Comparison of ENCODE assay signal across 9 mouse cellular contexts in the genomic region with DNA sequence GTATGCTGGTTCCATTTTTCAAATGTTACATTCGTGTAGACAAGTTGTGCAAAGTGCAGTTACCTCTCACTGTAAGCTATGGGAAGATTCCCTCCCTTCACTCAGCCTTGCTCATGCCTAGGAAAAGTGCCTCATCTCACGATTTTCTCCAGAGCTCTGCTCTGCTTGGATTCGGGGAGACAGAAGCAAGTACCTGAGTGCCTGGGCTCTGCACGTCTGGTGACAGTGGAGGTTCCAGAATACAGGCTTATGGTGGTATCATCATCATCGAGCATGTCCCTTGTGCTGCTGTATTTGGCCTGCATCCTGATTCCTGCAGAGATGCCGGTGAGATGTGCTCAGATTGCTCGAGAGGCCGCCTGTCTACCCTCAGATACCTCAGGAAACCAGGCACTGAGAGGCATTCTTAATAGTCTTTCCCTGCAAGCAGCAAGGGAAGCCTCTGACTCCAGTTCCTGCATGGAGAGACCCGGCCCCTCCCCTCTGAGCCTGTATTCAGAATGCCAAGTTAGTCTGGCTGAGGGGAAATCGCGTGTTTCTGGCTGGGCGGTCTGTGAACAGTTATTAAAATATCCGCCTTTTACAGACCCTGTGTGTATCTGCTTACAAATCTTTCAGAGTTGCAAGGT. TPM values are rescaled to one million over a fixed set of nuclear protein-coding genes. Genes with fewer than 3 reads are reported as not detected.
DNase-seq lines count a peak whose midpoint lies in the region; ATAC-seq lines count a peak whose summit lies in the region.
"Had no signal": no experiment of that assay in that cellular context is flagged by ENCODE, and none has a peak within 500 bp of the region (broad histone marks: within the 10 kb centered on the region; RNA-seq: fewer than 3 reads in every experiment).

A gene (minus strand): TSS at position 590 of the 629 bp plus-strand sequence.

- H3K27me3 ChIP-seq in neural tube, embryonic 13.5 days: no peaks in the 10 kb centered on the region
- no peaks in the 10 kb centered on the region for H3K27me3 ChIP-seq in neural tube, embryonic 15.5 days (replicated peaks)
- H3K27me3 ChIP-seq: liver, embryonic 15.5 days had no signal

- H3K4me1 ChIP-seq in neural tube, embryonic 13.5 days (replicated peaks): no peaks in the 10 kb centered on the region
- 0 out of 2 replicates have a peak, but pooled peaks cover 3% of the 10 kb centered on the region for H3K4me1 ChIP-seq in neural tube, embryonic 15.5 days
- H3K4me1 ChIP-seq: liver, embryonic 15.5 days had no signal

- no peak within 1 kb of the TSS; the same call in 1 of the 2 replicates for H3K4me2 ChIP-seq in neural tube, embryonic 13.5 days
- H3K4me2 ChIP-seq in neural tube, embryonic 15.5 days: no peak within 1 kb of the TSS
- H3K4me2 ChIP-seq: liver, embryonic 15.5 days had no signal

- no peak within 1 kb of the TSS for H3K4me3 ChIP-seq in neural tube, embryonic 13.5 days
- H3K4me3 ChIP-seq in neural tube, embryonic 15.5 days (replicated peaks): no peak within 1 kb of the TSS
- H3K4me3 ChIP-seq: liver, embryonic 15.5 days had no signal

- 59% methylated on average over 13 of the region's 13 CpGs for WGBS in neural tube, embryonic 13.5 days
- 58% methylated on average over 13 of the region's 13 CpGs for WGBS in neural tube, embryonic 15.5 days

- no peaks in the 10 kb centered on the region for H3K9me3 ChIP-seq in neural tube, embryonic 13.5 days
- no peaks in the 10 kb centered on the region for H3K9me3 ChIP-seq in neural tube, embryonic 15.5 days (replicated peaks)
- H3K9me3 ChIP-seq: liver, embryonic 15.5 days had no signal

- H3K9ac ChIP-seq in neural tube, embryonic 13.5 days: 0 out of 2 replicates have a peak within 1 kb of the TSS, but pooled peaks have one; percentile 17
- no peak within 1 kb of the TSS for H3K9ac ChIP-seq in neural tube, embryonic 15.5 days (replicated peaks)
- H3K9ac ChIP-seq: liver, embryonic 15.5 days had no signal

- no peaks in the 10 kb centered on the region for H3K36me3 ChIP-seq in neural tube, embryonic 13.5 days
- no peaks in the 10 kb centered on the region for H3K36me3 ChIP-seq in neural tube, embryonic 15.5 days
- H3K36me3 ChIP-seq: liver, embryonic 15.5 days had no signal

- H3K27ac ChIP-seq in neural tube, embryonic 13.5 days (replicated peaks): no peak within 1 kb of the TSS; the same call in 1 of the 2 replicates
- no peak within 1 kb of the TSS; the same call in 1 of the 2 replicates for H3K27ac ChIP-seq in neural tube, embryonic 15.5 days (replicated peaks)
- H3K27ac ChIP-seq: liver, embryonic 15.5 days had no signal

- ATAC-seq in neural tube, embryonic 13.5 days (ENCODE audit: low read depth): no peak
- peak; percentile 38; the same call in 1 of the 2 replicates for ATAC-seq in neural tube, embryonic 15.5 days (ENCODE audit: low FRiP score)

- DNase-seq in cerebellum, postnatal 10 days: peak; percentile 47 to 59
- no peak for DNase-seq in cerebellum, adult 11 months
- no peak for DNase-seq in neural tube, embryonic 10.5 days (ENCODE audit: extremely low spot score, low spot score)
- peak; percentile 53 to 70 for DNase-seq in heart, adult 9 months (ENCODE audit: low spot score in 2 of 2)
- peak; percentile 74 for DNase-seq in kidney, postnatal 14 days
- DNase-seq in thymus, adult 18-20 months: no peak

RNA-seq across cellular contexts. Expression of the gene that starts here (rescaled TPM):
- 1.4 and 3.0 TPM in 2 replicates for polyA plus RNA-seq in neural tube, embryonic 13.5 days (2015; fragmentation: Nextera tagmentation; extraction: Ambion mirVana)
- 1.9 and 2.6 TPM in 2 replicates for polyA plus RNA-seq in neural tube, embryonic 15.5 days (2015; fragmentation: Nextera tagmentation; extraction: Ambion mirVana)

Comparison
In these comparisons a context has a peak if more than half of its experiments do, and no peak if none do; other contexts are left out.
1. DNase-seq: peak in cerebellum, postnatal 10 days (2 of 2), heart, adult 9 months (2 of 2) and kidney, postnatal 14 days (single experiment); none in cerebellum, adult 11 months (single experiment), neural tube, embryonic 10.5 days (single experiment) and thymus, adult 18-20 months (0 of 2).